Mouse (Mus musculus) layer of hippocampus, adult 11-12 months (tissue): Measurements from ENCODE around the gene Eif2b4.
A peak's percentile ranks its signal among the peaks of the same experiment; 100 is the strongest.

Source experiments
- DNase-seq: peaks from one replicate; pipeline ENCODE4 v3.0.0; 2022; ENCODE audit warnings: low spot score

Eif2b4 gene

DNA sequence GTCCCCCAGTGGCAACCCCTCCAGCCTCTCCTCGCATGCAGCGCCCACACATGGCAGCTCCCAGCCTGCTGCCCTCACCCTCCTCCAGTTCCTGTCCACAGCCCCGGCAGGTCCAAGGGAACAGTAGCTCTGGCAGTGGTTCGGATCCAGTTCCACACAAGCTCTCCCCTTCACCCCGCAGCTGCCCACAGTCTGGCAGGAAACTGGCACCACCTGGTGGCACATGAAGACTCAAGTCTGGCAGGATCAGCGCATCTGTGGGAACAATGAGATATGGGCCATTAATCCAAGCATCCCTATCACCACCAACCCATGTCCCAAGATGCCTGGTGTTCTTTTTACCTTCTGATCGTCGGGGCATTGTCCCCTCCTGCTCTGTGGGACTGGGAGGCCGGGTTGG, 6.7 kb upstream of the Eif2b4 start:
- DNase-seq: no peak

DNA sequence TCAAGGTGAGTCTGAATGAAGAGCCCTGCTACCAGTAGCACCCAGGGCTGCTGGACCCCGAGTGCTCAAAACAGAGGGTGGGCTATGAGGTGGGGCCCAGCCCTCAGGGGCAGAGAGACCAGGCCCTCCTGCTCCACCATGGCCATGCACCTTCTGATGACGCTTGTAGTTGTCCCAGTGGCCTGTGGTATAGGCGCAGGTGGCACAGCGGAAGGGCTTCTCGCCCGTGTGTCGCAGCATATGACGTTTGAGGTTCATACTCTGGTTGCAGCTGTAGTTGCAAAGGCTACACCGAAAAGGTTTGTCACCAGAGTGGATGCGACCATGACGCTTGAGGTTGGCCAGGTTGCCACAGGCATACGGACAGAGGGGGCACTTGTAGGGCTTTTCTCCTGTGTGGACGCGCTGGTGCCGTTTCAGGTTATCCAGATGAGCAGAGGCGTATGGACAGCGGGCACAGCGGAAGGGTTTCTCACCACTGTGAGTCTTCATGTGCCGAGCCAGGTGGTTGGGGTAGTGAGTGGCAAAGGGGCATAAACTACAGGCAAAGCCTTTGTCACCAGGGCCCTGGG, 6.2 kb upstream of the Eif2b4 start:
- DNase-seq: no peak

DNA sequence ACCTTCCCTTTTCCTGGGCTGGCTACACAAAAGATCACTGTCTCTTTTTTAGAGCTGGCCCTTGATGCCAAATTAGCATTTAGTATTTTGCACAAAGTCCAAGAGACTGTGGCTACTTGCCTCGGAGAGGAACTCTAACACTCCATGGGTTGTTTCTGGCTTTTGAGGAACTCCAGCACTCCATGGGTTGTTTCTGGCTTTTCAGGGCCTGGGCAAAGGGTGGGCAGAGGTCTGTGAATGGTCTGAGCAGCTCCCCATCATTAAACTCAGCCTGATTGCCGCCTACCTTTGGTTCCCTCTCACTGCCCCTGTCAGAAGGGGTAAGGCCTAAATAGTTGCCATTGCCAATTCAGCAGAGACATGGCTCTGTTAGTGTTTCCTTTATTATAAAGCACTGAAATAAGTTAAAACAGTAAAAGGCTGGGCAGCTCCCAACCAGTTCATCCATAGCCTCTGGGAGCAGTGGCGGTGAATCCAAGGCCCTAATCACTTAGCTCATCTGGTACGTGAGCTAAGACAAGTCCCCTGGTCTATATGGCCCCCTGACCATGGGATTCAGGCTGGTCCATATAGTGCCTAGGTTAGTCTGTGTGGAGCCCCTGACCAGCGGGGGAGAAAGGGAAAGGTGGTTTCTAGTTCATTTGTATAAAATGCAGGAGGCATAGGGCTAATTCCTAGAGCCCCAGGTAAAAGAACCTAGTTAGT, 5.5 kb upstream of the Eif2b4 start:
- DNase-seq: no peak

DNA sequence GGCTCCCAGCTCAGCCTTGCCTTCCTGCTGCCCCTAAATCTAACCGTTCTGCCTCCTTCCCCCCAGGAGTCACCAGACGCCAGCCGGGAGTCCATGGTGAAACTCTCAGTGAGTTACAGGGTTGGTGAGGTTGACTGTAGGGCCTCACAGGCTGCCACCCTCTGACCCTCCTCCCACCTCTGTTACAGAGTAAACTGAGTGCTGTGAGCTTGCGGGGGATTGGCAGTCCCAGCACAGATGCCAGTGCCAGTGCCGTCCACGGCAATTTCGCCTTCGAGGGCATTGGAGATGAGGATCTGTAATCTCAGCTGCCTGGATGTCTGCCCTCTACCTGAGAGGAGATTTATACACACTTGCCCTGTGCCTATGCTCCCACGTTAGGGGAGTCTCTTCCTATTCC, 4.9 kb upstream of the Eif2b4 start:
- DNase-seq: no peak

- DNase-seq: no peak
Measured at GRCm38 (mm10) chr5:31197072-31197471, 3.8 kb upstream of the Eif2b4 start.

GRCm38 (mm10) chr5:31196207-31196606, 3.0 kb upstream of the Eif2b4 start:
- no peak for DNase-seq

GRCm38 (mm10) chr5:31195671-31196070, 2.4 kb upstream of the Eif2b4 start:
- no peak for DNase-seq

GRCm38 (mm10) chr5:31194486-31195485, 1.6 kb upstream of the Eif2b4 start:
- no peak for DNase-seq

DNA sequence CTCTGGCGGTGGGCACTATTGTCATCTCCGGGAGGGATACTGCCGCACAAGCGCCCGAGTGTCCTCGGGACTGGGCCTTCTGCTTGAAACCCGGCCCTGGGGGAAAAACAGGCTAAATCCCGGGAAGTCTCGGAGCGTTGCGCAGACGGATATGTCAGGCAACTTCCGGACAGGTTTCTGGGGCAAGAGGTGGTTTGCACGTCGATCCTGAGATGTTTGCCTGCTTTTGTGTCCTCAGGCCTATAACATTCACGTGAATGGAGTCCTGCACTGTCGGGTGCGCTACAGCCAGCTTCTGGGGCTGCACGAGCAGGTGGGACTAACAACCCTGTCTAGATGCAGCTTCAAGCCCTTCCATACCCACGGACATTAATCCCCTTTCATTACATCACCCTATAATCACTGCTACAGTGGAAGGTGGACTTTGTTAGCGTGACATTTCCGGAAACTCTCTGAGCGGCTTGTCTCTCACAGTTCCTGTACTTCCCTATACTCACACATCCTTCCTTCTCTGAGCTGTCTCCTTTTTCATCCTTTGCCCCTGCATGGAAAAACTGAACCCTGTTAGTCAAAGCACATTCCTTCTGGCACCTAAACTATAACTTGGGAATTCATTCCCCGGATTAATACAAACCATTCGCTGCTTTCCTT, 526 bp upstream of the Eif2b4 start:
- DNase-seq: no peak

- no peak for DNase-seq
Measured at GRCm38 (mm10) chr5:31192045-31192938, 938 bp downstream of the Eif2b4 start.

- no peak for DNase-seq
Measured at GRCm38 (mm10) chr5:31190201-31190600, 3.0 kb downstream of the Eif2b4 start.

- no peak for DNase-seq
Measured at GRCm38 (mm10) chr5:31188223-31188840, 4.9 kb downstream of the Eif2b4 start.

GRCm38 (mm10) chr5:31183678-31184077, 9.6 kb downstream of the Eif2b4 start:
- no peak for DNase-seq

DNA sequence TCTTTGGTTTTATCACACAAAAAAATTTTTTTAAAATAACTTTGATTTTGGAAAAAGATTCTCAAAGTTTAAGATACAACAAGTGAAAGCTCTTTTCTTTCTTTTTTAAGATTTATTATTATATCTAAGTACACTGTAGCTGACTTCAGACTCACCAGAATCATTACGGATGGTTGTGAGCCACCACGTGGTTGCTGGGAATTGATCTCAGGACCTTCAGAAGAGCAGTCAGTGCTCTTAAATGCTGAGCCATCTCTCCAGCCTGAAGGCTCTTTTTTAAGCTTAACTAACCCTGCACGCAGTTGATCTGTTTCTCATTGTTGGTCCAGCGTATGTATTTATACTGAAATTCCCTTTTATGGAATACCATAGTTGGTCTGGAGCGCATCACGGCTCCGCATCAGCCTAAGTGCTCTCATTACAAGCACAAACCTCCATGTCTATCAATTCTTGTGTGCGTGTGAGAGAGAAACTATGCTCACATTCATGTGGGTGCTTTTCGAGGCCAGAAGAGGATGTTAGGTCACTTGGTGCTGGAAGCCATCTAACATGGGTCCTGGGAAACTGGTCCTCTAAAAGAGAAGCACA, 12.0 kb downstream of the Eif2b4 start:
- DNase-seq: no peak

GRCm38 (mm10) chr5:31179766-31180630, 13.2 kb downstream of the Eif2b4 start, which contains the start of the genes Gm29609 and Gtf3c2:
Gene Gm29609 (minus strand): TSS chr5:31179911.
Gene Gtf3c2 (minus strand): TSS chr5:31180144.
- peak; percentile 97 for DNase-seq

DNA sequence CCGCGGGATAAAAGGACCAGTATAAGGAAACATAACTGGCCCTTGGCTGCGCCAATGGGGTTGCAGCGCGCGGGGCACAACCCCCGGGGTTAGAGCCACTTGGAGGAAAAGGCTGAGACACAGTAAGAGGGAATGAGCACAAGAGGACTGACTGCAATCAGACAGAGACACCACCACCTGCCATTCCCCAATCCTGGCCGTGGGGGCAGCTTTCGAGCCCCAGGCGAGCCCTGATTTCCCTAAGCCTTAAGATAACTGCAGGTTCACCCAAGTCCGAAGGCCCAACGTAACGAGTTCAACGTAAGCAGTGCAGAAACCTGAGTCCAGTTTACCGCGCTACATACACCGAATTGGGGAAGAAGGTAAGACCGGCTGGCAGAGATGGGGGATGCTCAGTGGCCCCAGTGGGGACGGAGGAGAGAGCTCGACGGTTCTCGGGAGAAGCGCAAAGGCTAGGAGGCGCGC, 13.9 kb downstream of the Eif2b4 start:
- no peak for DNase-seq

- DNase-seq: no peak
Measured at GRCm38 (mm10) chr5:31168630-31169029, 24.6 kb downstream of the Eif2b4 start.

GRCm38 (mm10) chr5:31164878-31165277, 28.4 kb downstream of the Eif2b4 start:
- no peak for DNase-seq

DNA sequence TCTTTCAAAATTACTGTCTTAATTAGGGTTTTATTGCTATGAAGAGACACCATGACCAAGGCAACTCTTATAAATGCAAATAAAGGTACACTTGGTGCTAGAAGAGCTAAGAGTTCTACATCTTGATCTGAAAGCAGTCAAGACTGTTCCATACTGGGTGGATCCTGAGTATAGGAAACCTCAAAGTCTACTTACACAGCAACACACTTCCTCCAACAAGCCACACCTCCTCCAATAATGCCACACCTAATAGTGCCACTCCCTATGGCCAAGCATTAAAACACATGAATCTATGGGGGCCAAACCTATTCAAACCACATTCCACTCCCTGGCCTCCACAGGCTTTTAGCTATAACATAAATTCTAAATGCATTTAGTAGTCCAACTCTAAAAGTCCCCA, 30.8 kb downstream of the Eif2b4 start:
- no peak for DNase-seq
